Mouse (Mus musculus) left cerebral cortex, postnatal 14 days (tissue): ENCODE measurements around the gene Cdkl1. TPM values are rescaled to one million over a fixed set of nuclear protein-coding genes. Genes with fewer than 3 reads are reported as not detected.

Experiments
- DNase-seq, 2 experiments: peaks; one replicate each; pipeline ENCODE4 v3.0.0; 2021 to 2022; ENCODE audit warnings: low spot score in 2 of 2, mixed read lengths in 1 of 2
- intact Hi-C: fragments of 180-260 bp; cut with DNase I; formaldehyde crosslinking; loops from one replicate; pipeline ENCODE4 v1.15.1; 2025
- microRNA-seq, 2 experiments: library from miRNA; unstranded; fragments of <30 nt; microRNA quantifications; one replicate each; pipeline ENCODE4 v1.2.0; 2022
- total RNA-seq, 2 experiments: library from RNA; stranded (reverse); gene quantifications; 2 replicates each; pipeline ENCODE4 v1.2.3; 2021

Cdkl1 gene
- total RNA-seq, 2 experiments from 2014 or later = 33.7 to 39.1 TPM

DNA sequence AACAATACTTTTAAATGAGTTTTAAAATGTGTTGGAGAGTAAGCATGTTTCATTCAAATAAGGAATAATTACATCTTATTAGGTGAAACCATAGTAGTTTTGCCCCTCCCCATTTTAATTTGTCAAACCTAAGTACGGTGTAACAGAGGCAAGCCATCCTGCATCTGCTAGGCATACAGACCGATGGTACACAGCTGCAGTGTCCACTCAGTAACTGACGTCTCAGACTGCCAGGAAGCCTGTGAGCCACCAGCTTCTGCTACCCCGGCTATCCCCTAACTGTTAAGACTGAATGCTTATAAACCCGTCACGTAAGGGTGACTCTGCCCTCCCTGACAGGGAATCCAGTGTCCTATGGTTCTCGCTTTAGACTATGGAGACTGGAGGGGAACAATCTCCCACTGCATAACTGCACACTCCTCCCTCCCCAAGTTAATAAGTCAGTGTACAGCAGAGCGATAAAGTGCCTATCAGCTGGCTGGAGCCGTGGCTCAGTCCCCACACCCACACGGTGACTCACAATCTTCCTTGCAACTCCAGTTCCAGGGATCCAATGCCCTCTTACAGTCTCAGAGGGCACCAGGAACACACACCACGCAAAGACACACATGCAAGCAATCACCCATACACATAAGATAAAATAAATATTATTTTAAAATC is 86.1 kb downstream of the Cdkl1 start:
- intact Hi-C loops = no loop called here
- no peak for DNase-seq

DNA sequence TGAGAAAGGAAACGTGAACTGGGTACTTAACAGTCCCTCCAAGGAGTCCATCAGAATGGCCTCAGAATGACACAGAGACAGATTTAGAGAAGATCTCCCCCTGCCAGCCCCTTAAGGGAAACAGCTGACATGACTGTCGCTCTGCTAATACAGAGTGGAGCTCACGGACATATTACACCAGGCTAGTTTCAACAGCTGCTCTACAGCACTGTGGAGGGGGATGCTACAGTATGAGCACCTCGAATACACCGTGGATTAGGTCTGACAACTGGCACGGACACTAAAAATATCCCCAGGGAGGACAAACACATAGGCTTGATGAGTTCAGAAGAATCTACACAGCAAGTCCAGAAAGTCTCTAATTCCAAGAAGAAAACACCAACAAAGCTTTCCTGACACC is 92.7 kb downstream of the Cdkl1 start:
- intact Hi-C loops = no loop called here
- no peak for DNase-seq

Small RNA genes within 50 kb of the gene (microRNA-seq; reads per million reads assigned to microRNA genes)
- gene Mir681 = 0 reads per million in 2 experiments

Other genes starting within 250 kb of the Cdkl1 start
- 10 to 100 TPM; 23.1 to 26.1 TPM for gene Vcpkmt, start 208.2 kb downstream of the Cdkl1 start, total RNA-seq
- gene Sos2, start 109.4 kb downstream of the Cdkl1 start, total RNA-seq = 10 to 100 TPM; 31.5 to 34.3 TPM
- 10 to 100 TPM; 13.3 to 14.3 TPM for gene L2hgdh, start 66.4 kb downstream of the Cdkl1 start, total RNA-seq
- gene Atp5s, start 66.3 kb downstream of the Cdkl1 start, total RNA-seq = 10 to 100 TPM; 25.4 to 34.8 TPM
- gene Atl1, start 101.3 kb upstream of the Cdkl1 start, total RNA-seq = 100 to 1,000 TPM; 251 to 254 TPM
- 10 to 100 TPM; 40.4 to 43.6 TPM for gene Map4k5, start 101.9 kb upstream of the Cdkl1 start, total RNA-seq
- gene Sav1, start 195.7 kb upstream of the Cdkl1 start, total RNA-seq = 10 to 100 TPM; 18.9 TPM